Mouse (Mus musculus) liver, embryonic 16.5 days (tissue): Measurements from ENCODE around the gene Nostrin. TPM values are rescaled to one million over a fixed set of nuclear protein-coding genes. Genes with fewer than 3 reads are reported as not detected.

Experiments
- ATAC-seq: fragments of 200-750 bp; cut with Nextera tagmentation; 2 replicates; pipeline ENCODE4 v1.8.0; 2017; ENCODE audit warnings: low read depth, mild to moderate bottlenecking, moderate number of reproducible peaks, moderate library complexity
- H3K27ac ChIP-seq: fragments of 300-500 bp; sonication (generic); 2 replicates; pipeline ENCODE4 v1.5.1; 2014; ENCODE audit warnings: mild to moderate bottlenecking, low read length
- H3K27me3 ChIP-seq: fragments of 300-500 bp; sonication (generic); 2 replicates; pipeline ENCODE4 v1.6.1; 2014; ENCODE audit warnings: low read depth, low read length, mixed read lengths; ENCODE audit not compliant: control insufficient read depth, insufficient read depth
- H3K36me3 ChIP-seq: fragments of 300-500 bp; sonication (generic); 2 replicates; pipeline ENCODE4 v1.6.1; 2014; ENCODE audit warnings: mild to moderate bottlenecking; ENCODE audit not compliant: control insufficient read depth, insufficient read depth
- H3K4me1 ChIP-seq: fragments of 300-500 bp; sonication (generic); 2 replicates; pipeline ENCODE4 v1.6.1; 2014; ENCODE audit warnings: low read depth, low read length, mixed read lengths; ENCODE audit not compliant: control insufficient read depth
- H3K4me2 ChIP-seq: fragments of 300-500 bp; sonication (generic); 2 replicates; pipeline ENCODE4 v1.6.1; 2014; ENCODE audit warnings: low read depth, low read length, mixed read lengths
- H3K4me3 ChIP-seq: fragments of 300-500 bp; sonication (generic); 2 replicates; pipeline ENCODE4 v1.5.1; 2014; ENCODE audit warnings: low read depth, mild to moderate bottlenecking, low read length
- H3K9ac ChIP-seq: fragments of 300-500 bp; sonication (generic); 2 replicates; pipeline ENCODE4 v1.6.1; 2014; ENCODE audit warnings: low read depth, low read length
- H3K9me3 ChIP-seq: fragments of 300-500 bp; sonication (generic); replicated peaks from 2 replicates; pipeline ENCODE4 v1.6.1; 2016; ENCODE audit warnings: low read length; ENCODE audit not compliant: control insufficient read depth
- WGBS: fragments of 180-500 bp; shearing (Covaris S2); extraction: QIAGEN DNeasy Blood & Tissue Kit; methylation state at CpG from one replicate; pipeline ENCODE4 v1.1.7; 2014; ENCODE audit not compliant: insufficient replicate concordance; 5-methylcytosine and 5-hydroxymethylcytosine counted together
- polyA plus RNA-seq: library from polyadenylated mRNA; unstranded; fragments of >200 nt; fragmentation: Nextera tagmentation; extraction: Ambion mirVana; gene quantifications from 2 replicates; pipeline ENCODE4 v1.2.1, GENCODE M21; 2015

Nostrin gene
- polyA plus RNA-seq, 1 experiment from 2014 or later, result 7.2 TPM

DNA sequence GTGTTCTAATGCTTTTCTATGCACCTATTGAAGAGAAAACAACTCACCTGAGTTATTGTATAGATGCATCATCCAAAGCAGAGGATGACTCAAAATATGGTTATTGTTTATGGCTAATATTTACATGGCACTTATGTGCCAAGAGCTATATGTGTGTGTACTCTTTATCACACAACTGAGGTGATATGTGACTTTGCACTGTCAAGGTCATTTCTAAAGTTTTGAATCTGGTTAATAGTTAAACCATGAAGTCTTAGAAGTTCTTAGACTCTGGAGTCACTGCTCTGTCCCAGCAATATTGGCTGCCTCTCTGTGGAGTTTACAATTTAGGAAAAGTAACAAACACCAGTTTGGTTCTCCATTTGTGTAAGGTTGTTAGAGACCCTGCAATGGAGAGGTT is 23.3 kb downstream of the Nostrin start:
- no peak for ATAC-seq

DNA sequence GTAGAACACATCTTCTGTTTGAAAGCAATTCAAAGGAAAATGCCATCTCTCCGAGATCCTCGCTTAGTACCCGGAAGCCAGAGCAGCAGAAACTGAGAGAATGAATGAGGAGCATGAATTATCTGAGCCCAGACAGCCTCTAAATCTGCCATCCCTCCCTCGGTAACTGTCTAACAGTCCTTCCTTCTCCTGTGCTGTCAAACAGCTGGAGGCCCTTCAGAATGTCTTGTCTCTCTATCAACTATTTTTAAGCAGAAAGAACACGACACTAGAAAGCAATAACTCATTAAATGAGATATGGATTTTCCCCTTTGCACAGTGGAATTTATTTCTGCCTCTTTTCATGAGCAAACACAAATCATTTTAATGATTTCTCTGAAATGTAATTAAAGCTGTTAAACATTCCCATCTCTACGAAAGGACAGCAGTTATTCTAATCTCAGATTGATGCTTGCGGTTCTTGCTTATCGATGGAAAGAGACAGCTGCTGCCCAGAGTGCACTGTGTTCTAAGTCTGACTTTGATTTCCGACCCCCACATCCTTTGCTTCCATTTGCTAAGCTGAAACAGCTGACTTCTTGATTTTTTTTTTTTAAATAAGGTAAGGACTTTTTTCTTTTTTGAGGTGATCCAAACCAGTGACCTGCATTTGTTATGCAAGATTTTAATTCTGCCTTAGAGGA is 34.9 kb downstream of the Nostrin start:
- Histone ChIP-seq H3K9ac (no peak overlapping the region), H3K4me1 (no peaks in the 10 kb centered on the region), H3K27ac (no peak overlapping the region), H3K36me3 (no peaks in the 10 kb centered on the region), H3K9me3 (no peaks in the 10 kb centered on the region), H3K27me3 (no peaks in the 10 kb centered on the region), H3K4me3 (no peak overlapping the region), H3K4me2 (no peak overlapping the region)
- 63% methylated on average over 9 of the region's 9 CpGs for WGBS
- no peak for ATAC-seq

More for the DNA sequence above, 23.3 kb downstream of the Nostrin start:
- Histone ChIP-seq H3K4me3 (no peak overlapping the region), H3K9me3 (no peaks in the 10 kb centered on the region), H3K4me2 (no peak overlapping the region), H3K36me3 (no peaks in the 10 kb centered on the region), H3K27me3 (no peaks in the 10 kb centered on the region), H3K9ac (no peak overlapping the region), H3K4me1 (no peaks in the 10 kb centered on the region; the same call in 1 of the 2 replicates), H3K27ac (no peak overlapping the region)

DNA sequence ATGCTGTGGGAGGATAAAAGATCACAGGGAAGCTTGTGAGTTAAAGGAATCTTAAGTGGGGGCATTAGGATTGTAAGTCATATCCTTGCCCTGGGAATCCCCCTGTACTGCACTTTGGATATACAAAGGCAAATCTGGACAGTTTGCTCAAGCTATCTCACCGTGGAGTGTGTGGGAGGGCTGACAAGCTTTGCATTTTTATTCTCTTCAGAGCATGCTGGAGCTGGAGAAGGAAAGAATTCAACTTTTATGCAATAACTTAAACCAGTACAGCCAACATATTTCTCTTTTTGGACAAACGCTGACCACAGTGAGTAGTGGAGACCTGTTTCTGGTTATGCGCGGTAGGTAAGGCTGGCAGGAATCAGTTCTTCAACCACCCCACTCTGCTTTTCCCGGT is 39.7 kb downstream of the Nostrin start:
- no peaks in the 10 kb centered on the region for H3K4me1 ChIP-seq
- no peaks in the 10 kb centered on the region for H3K9me3 ChIP-seq
- no peak overlapping the region for H3K9ac ChIP-seq
- H3K36me3 ChIP-seq, result no peaks in the 10 kb centered on the region
- no peaks in the 10 kb centered on the region for H3K27me3 ChIP-seq
- H3K4me2 ChIP-seq, result no peak overlapping the region
- WGBS, result 66% methylated on average over 5 of the region's 5 CpGs
- H3K27ac ChIP-seq, result no peak overlapping the region
- ATAC-seq, result no peak
- no peak overlapping the region for H3K4me3 ChIP-seq

DNA sequence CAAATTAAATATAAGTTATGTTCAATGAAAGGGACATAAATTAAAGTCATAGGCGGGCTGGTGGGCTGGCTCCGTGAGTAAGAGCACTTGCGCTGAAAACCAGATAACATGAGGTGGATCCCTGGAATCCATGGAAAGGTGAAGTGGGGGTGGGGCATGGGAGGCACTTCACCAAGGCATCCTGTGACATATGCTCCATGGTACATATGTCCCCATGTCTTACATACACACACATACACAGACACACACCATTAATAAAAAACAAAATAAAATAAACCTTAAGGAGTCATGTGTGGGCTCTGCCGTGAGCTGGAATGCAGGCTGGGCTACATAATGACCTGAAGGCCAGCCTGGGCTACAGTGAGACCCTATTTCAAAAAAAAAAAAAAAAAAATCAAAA is 44.1 kb downstream of the Nostrin start:
- WGBS, result 77% methylated on average over 4 of the region's 4 CpGs

DNA sequence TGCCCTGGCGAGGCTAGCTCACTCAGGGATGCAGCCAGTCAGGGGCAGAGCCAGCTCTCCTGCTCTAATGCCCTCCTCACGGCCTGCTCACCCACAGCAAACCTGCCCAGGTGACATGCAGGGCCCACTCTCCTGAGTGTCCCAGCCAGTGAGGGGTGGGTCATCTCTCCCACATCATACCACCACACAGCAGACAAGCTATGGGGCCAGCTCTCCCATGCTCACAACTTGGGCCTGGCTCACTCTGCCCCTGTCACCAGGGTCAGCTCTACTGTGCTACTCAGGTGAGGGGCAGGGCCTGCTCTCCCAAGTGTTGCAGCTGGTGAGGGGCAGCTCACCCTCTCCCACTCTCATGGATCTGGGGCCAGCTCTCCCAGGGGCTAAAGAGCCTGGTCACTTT is 52.4 kb downstream of the Nostrin start:
- no peak overlapping the region for H3K9ac ChIP-seq
- H3K4me2 ChIP-seq, result no peak overlapping the region
- H3K4me1 ChIP-seq, result peaks cover 5% of the 10 kb centered on the region; the same call in 1 of the 2 replicates
- no peak overlapping the region for H3K4me3 ChIP-seq
- no peak for ATAC-seq
- WGBS, result 84% methylated on average over 2 of the region's 2 CpGs
- peaks cover 16% of the 10 kb centered on the region; the same call in 1 of the 2 replicates for H3K36me3 ChIP-seq
- H3K27me3 ChIP-seq, result no peaks in the 10 kb centered on the region
- H3K27ac ChIP-seq, result no peak overlapping the region
- no peaks in the 10 kb centered on the region for H3K9me3 ChIP-seq

More for the DNA sequence above, 44.1 kb downstream of the Nostrin start:
- Histone ChIP-seq H3K4me1 (no peaks in the 10 kb centered on the region), H3K4me2 (no peak overlapping the region), H3K9ac (no peak overlapping the region), H3K27ac (no peak overlapping the region), H3K27me3 (no peaks in the 10 kb centered on the region), H3K36me3 (no peaks in the 10 kb centered on the region), H3K9me3 (no peaks in the 10 kb centered on the region), H3K4me3 (no peak overlapping the region)
- ATAC-seq, result no peak

DNA sequence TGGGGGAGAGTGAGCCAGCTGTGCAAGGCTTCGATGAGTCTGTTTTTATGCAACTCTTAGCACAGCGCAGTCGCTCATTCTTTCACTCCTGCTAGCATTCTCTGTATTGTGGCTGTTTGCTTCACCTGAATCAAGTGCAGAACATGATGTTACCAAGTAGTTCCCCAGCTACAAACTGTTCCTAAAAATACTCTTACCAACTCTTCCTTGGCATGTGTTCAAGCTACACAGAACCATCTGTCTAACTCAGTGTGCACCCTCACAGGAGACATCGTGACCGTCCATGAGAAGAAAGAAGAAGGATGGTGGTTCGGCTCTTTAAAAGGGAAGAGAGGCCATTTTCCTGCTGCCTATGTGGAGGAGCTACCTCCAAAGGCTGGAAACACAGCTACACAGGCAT is 53.1 kb downstream of the Nostrin start:
- no peak overlapping the region for H3K4me3 ChIP-seq
- peaks cover 24% of the 10 kb centered on the region for H3K36me3 ChIP-seq
- H3K4me1 ChIP-seq, result peaks cover 5% of the 10 kb centered on the region; the same call in 1 of the 2 replicates
- no peak overlapping the region for H3K9ac ChIP-seq
- no peak overlapping the region for H3K4me2 ChIP-seq
- H3K9me3 ChIP-seq, result no peaks in the 10 kb centered on the region
- no peak for ATAC-seq
- H3K27me3 ChIP-seq, result no peaks in the 10 kb centered on the region
- WGBS, result 68% methylated on average over 6 of the region's 6 CpGs
- no peak overlapping the region for H3K27ac ChIP-seq

DNA sequence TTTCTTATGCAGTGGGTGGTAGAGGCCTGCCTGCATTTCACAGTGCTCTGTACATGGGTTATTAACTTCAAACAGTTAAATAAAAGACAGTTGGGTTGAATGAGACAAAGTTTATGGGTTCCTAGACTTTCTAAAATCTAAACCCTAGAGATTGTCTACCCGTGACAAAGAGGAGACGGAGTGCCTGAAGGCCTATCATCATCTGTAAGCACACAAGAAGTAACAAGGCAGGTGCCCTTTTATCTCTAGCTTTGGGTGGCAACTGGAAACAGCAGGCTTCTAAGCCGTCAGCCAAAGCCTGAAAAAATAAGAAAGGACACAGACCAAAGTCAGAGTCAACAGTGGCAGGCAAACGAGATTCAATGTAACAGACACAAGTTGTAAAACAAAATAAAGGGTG is 53.6 kb downstream of the Nostrin start:
- H3K9me3 ChIP-seq, result no peaks in the 10 kb centered on the region
- no peak overlapping the region for H3K4me3 ChIP-seq
- H3K9ac ChIP-seq, result no peak overlapping the region
- H3K36me3 ChIP-seq, result peaks cover 29% of the 10 kb centered on the region
- H3K27me3 ChIP-seq, result no peaks in the 10 kb centered on the region
- H3K27ac ChIP-seq, result no peak overlapping the region
- H3K4me1 ChIP-seq, result peaks cover 5% of the 10 kb centered on the region; the same call in 1 of the 2 replicates
- no peak overlapping the region for H3K4me2 ChIP-seq
- 42% methylated on average over 4 of the region's 4 CpGs for WGBS
- ATAC-seq, result no peak

DNA sequence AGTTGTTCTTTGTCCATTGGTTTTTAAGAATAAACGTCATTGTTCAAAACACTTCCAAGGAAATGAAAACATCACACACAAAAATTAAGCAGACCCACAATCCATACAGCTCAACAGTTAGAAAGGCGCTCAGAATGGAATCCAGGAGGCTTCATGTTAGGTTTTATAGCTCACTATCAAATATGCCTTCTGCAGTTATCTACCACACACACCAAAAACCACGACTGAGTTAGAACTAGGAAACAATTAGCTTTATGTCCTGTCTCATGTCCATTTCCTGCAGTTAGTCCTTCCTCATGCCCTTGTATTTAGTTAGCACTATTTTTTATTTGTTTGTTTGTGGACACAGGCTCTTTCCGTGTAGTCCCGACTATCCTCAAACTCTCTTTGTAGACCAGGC is 55.5 kb downstream of the Nostrin start:
- no peaks in the 10 kb centered on the region for H3K9me3 ChIP-seq
- no peak overlapping the region for H3K27ac ChIP-seq
- H3K36me3 ChIP-seq, result peaks cover 33% of the 10 kb centered on the region
- no peak for ATAC-seq
- peaks cover 5% of the 10 kb centered on the region; the same call in 1 of the 2 replicates for H3K4me1 ChIP-seq
- H3K9ac ChIP-seq, result no peak overlapping the region
- H3K4me3 ChIP-seq, result no peak overlapping the region
- H3K4me2 ChIP-seq, result no peak overlapping the region
- 45% methylated on average over 5 of the region's 5 CpGs for WGBS
- H3K27me3 ChIP-seq, result no peaks in the 10 kb centered on the region

DNA sequence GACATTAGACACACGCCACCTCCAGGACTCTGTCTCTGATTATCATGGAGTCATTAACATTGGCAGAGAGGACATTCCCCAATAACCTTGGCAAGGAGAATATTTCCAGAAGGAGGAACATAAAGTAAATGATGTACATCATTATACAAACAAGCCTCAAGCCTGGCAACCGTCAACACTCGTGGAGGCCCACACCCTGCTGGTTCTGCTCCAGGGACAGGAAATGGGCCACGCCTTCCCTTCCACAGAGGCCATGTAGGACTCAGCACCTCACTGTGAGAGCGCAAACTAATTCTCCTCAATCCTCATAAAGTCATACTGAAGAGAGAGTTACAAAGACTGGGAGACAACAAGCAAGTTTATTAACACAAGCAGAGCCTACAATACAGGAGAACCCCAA is 58.0 kb downstream of the Nostrin start:
- Histone ChIP-seq H3K4me1 (peaks cover 5% of the 10 kb centered on the region; the same call in 1 of the 2 replicates), H3K36me3 (peaks cover 46% of the 10 kb centered on the region), H3K4me2 (no peak overlapping the region), H3K27me3 (no peaks in the 10 kb centered on the region), H3K27ac (no peak overlapping the region), H3K9me3 (no peaks in the 10 kb centered on the region), H3K4me3 (no peak overlapping the region), H3K9ac (no peak overlapping the region)
- ATAC-seq, result no peak
- 67% methylated on average over 5 of the region's 5 CpGs for WGBS
